Comparison of ENCODE assay signal across 8 mouse cellular contexts in the genomic region with DNA sequence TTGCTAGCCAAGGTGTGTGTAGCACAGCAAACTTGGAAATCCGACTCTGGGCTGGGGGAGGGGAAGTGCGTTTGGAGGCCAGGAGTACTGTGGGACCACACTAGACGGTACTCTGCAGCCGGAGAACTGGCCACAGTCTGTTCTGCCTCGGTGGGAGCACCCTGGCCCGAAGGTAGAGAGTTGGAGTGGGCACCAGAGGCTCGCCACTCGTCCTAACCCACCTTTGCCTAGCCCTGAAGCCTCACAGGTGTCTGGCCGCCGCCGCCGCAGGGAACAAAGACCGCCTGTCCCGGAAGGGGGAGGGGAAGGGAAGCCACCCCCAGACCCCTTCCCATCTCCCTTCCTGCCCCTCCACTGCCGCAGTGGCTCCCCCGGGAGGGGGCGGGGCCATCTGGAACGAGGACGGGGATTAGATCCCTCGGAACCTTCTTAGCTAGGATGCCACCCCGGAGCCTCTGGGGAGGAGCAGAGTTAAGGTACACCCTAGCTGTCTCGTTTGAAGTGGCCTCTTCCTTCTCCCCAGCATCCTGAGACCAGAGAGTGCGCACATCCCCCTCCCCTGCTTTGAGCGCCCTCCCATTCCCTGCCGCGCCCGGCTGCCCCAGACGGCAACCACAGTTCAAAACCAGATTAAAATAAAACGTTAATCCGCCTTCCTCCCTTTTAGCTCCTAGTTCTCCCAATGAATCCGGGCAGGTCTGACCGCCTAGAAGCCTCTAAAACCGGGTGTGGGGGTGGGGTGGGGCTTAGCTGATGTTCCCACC.
DNase-seq lines count a peak whose midpoint lies in the region; ATAC-seq lines count a peak whose summit lies in the region.

No protein-coding gene starts in this region.

- ATAC-seq in limb, embryonic 12.5 days (ENCODE audit: insufficient number of reproducible peaks, insufficient read depth, low FRiP score, low TSS enrichment, low read depth): no peak

- H3K9ac ChIP-seq in limb, embryonic 12.5 days (replicated peaks): no peak overlapping the region

- peaks cover 6% of the 10 kb centered on the region; the same call in 1 of the 2 replicates for H3K9me3 ChIP-seq in limb, embryonic 12.5 days

- H3K4me3 ChIP-seq in limb, embryonic 12.5 days (replicated peaks): peak overlapping the region; percentile 40

- DNase-seq in adrenal gland, adult 2 months: peak; percentile 20
- no peak for DNase-seq in adrenal gland, postnatal 10 days
- peak; percentile 45 for DNase-seq in urinary bladder, adult 2 months (ENCODE audit: low spot score)
- DNase-seq in urinary bladder, postnatal 4 days (ENCODE audit: low spot score in 2 of 2): no peak
- DNase-seq in retina, embryonic 14.5 days (ENCODE audit: low spot score): peak; percentile 61
- DNase-seq in MN1 (ENCODE audit: low spot score): no peak
- DNase-seq in frontal cortex, postnatal 25 days (ENCODE audit: low spot score in 2 of 2): no peak

- WGBS in limb, embryonic 12.5 days: 1% methylated on average over 33 of the region's 33 CpGs

- no peak overlapping the region for H3K27ac ChIP-seq in limb, embryonic 12.5 days

- H3K36me3 ChIP-seq in limb, embryonic 12.5 days: no peaks in the 10 kb centered on the region

- H3K27me3 ChIP-seq in limb, embryonic 12.5 days: peaks cover 98% of the 10 kb centered on the region

- H3K4me2 ChIP-seq in limb, embryonic 12.5 days: peak overlapping the region; percentile 58

- H3K4me1 ChIP-seq in limb, embryonic 12.5 days (replicated peaks): peaks cover 52% of the 10 kb centered on the region

Comparison
In these comparisons a context has a peak if more than half of its experiments do, and no peak if none do; other contexts are left out.
1. DNase-seq: peak in adrenal gland, adult 2 months (single experiment), urinary bladder, adult 2 months (single experiment) and retina, embryonic 14.5 days (single experiment); none in adrenal gland, postnatal 10 days (single experiment), urinary bladder, postnatal 4 days (0 of 2), MN1 (single experiment) and frontal cortex, postnatal 25 days (0 of 2).